Mouse (Mus musculus) hindbrain, embryonic 12.5 days (tissue): ENCODE results near the gene Xlr5a. TPM values are rescaled to one million over a fixed set of nuclear protein-coding genes. Genes with fewer than 3 reads are reported as not detected.
A peak's percentile ranks its signal among the peaks of the same experiment; 100 is the strongest.
"Not testable (repeated sequence)": the region's sequence is repeated elsewhere in the genome, so short reads cannot be mapped to it uniquely, and the experiment has no call there.

Experiments
- ATAC-seq: fragments of 200-750 bp; cut with Nextera tagmentation; 2 replicates; pipeline ENCODE4 v1.8.0; 2017; ENCODE audit warnings: moderate TSS enrichment; ENCODE audit not compliant: low FRiP score
- H3K27ac ChIP-seq: fragments of 300-500 bp; sonication (generic); 2 replicates; pipeline ENCODE4 v1.5.1; 2016; ENCODE audit warnings: mild to moderate bottlenecking
- H3K27me3 ChIP-seq: fragments of 300-500 bp; sonication (generic); 2 replicates; pipeline ENCODE4 v1.6.1; 2016; ENCODE audit warnings: mild to moderate bottlenecking
- H3K36me3 ChIP-seq: fragments of 300-500 bp; sonication (generic); 2 replicates; pipeline ENCODE4 v1.6.1; 2016; ENCODE audit warnings: mild to moderate bottlenecking
- H3K4me1 ChIP-seq: fragments of 300-500 bp; sonication (generic); 2 replicates; pipeline ENCODE4 v1.6.1; 2016
- H3K4me2 ChIP-seq: fragments of 300-500 bp; sonication (generic); replicated peaks from 2 replicates; pipeline ENCODE4 v1.6.1; 2016; ENCODE audit warnings: mild to moderate bottlenecking
- H3K4me3 ChIP-seq: fragments of 300-500 bp; sonication (generic); 2 replicates; pipeline ENCODE4 v1.5.1; 2016; ENCODE audit warnings: mild to moderate bottlenecking
- H3K9ac ChIP-seq: fragments of 300-500 bp; sonication (generic); 2 replicates; pipeline ENCODE4 v1.6.1; 2016; ENCODE audit warnings: mild to moderate bottlenecking, moderate library complexity
- H3K9me3 ChIP-seq: fragments of 300-500 bp; sonication (generic); replicated peaks from 2 replicates; pipeline ENCODE4 v1.6.1; 2016; ENCODE audit warnings: mild to moderate bottlenecking
- WGBS: fragments of 180-500 bp; shearing (Covaris S2); methylation state at CpG from one replicate; pipeline ENCODE4 v1.1.7; 2016; 5-methylcytosine and 5-hydroxymethylcytosine counted together
- polyA plus RNA-seq: library from polyadenylated mRNA; unstranded; fragments of >200 nt; fragmentation: Nextera tagmentation; extraction: Ambion mirVana; gene quantifications from 2 replicates; pipeline ENCODE4 v1.2.1, GENCODE M21; 2016

Xlr5a gene
- polyA plus RNA-seq, 1 experiment from 2014 or later: not detected

DNA sequence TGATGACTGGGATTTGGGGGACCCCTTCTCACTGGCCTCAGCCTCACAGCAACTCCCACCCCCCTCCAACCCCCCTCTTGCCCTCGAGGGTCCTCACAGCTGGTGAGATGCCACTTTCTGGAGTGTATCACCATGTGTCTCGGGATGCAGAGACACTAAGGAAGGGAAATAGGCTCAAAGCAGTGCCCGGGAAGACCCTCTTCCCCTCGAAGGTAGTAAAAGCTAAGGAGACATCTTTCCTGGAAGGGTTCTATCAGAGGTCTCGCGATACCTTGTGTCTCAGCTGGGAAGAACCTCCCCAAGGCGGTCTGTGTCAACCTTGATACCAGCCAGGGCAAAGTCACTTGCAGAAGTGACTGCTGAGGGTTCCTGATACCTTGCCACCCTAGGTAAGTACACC, 176.0 kb downstream of the Xlr5a start, which contains the start of gene Gm14685:
Gm14685 (plus strand) TSS at position 301 of the 400 bp plus-strand sequence.
- not testable (repeated sequence) for H3K4me1 ChIP-seq, ATAC-seq, H3K36me3 ChIP-seq, H3K9ac ChIP-seq, H3K27ac ChIP-seq, H3K4me2 ChIP-seq, H3K9me3 ChIP-seq, H3K27me3 ChIP-seq, H3K4me3 ChIP-seq
- no CpG with 5 or more reads among the region's 7 CpGs for WGBS

DNA sequence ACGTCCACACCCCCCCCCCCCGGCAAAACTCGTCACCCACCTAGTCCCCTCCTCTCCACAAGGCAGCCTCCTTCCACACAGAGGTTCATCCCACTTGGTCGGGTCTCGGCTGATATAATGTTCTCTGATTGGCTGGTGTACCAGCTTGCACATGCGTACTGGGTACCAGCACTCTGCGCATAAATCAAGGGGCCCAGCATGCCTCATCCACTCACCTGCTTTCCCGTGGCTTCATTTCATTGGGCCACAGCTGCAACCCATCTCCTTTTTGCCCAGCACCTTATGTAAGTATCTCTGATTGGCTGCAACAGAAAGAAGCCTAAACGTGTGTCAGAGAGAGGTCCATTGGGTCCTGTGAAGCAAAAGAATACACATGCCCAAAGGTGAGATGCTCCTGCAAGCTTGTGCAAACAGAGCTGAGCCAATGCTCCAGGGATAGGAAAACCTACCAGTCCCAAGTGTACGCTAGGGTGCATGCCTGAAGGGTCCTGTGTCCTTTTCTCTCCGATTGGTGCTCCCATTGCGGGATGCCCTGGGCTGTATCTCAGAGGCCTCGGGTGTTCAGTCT, 195.8 kb downstream of the Xlr5a start, which contains the start of gene Xlr3a:
Xlr3a (minus strand) TSS at position 155 of the 568 bp plus-strand sequence.
- H3K9me3 ChIP-seq, H3K4me3 ChIP-seq, H3K4me2 ChIP-seq, H3K4me1 ChIP-seq, H3K27me3 ChIP-seq, H3K36me3 ChIP-seq, ATAC-seq, H3K27ac ChIP-seq, H3K9ac ChIP-seq: not testable (repeated sequence)
- 77% methylated on average over 13 of the region's 13 CpGs for WGBS

DNA sequence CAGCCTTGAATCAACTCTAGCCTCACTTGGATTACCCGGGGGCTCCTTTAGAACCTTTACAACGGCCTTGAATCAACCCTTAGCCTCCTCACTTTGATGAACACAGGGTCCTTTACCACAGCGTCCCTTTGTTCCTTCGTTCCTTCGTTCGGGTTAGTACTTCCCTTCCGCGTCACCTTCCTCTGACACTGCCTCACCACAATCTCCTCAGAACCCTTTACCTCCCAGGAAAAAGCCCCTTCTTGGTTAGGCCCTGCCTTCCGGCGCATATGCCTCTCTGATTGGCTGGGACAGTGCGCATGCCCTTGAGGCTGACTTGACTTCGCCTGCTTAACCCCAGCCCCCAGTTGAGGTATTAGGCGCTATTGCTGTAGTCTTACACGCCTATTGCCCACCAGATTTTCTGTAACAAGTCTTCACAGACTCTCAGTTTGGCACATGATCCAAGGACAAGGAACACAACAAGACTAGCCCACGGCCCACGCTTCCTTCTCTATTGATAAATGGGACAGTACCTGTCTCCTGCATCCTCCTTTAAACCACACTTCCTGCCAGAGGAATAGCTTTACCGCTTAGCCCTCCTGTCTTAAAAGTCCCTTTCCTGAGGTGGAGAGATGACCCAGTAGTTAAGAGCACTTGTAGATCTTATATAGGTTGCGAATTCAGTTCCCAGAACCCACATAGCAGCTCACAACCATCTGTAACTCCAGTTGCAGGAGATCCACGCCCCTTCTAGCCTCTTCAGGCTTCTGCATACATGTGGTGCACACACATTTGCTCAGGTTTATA, 210.3 kb downstream of the Xlr5a start, which contains the start of gene Xlr4a:
Xlr4a (minus strand) TSS at position 212 of the 789 bp plus-strand sequence.
- not testable (repeated sequence) for ATAC-seq, H3K27me3 ChIP-seq, H3K9ac ChIP-seq, H3K27ac ChIP-seq, H3K4me3 ChIP-seq, H3K9me3 ChIP-seq, H3K36me3 ChIP-seq, H3K4me2 ChIP-seq, H3K4me1 ChIP-seq
- 85% methylated on average over 19 of the region's 19 CpGs for WGBS

DNA sequence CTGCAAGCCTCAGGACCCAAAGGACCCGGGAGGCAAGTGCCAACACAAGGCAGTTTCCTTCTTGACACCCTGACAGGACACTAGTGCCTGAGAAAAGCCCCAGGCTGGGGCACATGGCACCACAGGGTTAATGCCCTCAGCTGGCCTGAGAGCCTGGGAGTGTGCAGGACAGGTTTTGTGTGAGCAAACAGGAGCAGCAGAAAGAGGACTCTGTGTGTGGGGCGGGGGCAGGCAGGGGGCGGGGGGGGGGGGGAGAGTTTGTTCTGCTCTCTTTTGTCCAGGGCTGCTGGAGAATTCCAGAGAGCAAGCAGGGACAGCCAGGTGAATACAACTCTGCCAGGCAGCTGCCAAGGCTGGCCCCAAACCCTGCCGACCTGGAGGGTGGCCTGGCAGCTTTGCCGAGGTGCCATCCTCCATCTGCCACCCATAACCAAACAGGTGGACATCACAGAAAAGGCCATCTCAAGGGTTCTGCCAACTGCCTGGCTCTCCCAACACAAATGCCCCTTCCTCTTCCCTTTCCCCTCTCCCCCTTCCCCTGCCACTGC, 225.9 kb downstream of the Xlr5a start:
- not testable (repeated sequence) for H3K4me2 ChIP-seq, H3K4me3 ChIP-seq, H3K9ac ChIP-seq, H3K9me3 ChIP-seq, ATAC-seq, H3K36me3 ChIP-seq, H3K27ac ChIP-seq, H3K27me3 ChIP-seq, H3K4me1 ChIP-seq
- WGBS: 50% methylated on average over 1 of the region's 5 CpGs

DNA sequence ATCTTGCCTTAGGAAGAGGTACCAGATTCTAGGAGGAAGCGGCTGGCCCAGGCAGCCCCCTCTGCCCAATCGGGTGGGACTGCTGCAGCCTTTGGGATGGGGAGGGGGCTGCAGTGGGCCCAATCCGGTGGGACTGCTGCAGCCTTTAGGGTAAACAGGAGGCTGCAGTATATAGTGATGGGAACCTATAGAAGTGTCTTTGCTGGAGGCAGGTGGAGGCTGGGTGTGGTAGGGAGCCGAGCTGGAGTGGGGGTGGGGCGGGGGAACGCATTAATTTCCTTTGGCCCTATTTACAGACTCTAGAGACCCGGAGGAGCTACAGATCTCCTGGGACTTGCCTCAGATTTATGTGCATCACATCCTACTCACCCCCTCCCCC, 228.4 kb downstream of the Xlr5a start, which contains the start of gene Pnma3:
Pnma3 (plus strand) TSS at position 373 of the 379 bp plus-strand sequence.
- no peaks in the 10 kb centered on the region for H3K36me3 ChIP-seq
- H3K27me3 ChIP-seq: 0 out of 2 replicates have a peak, but pooled peaks cover 6% of the 10 kb centered on the region
- H3K4me2 ChIP-seq: peak within 1 kb of the TSS; percentile 57
- no peak within 1 kb of the TSS for H3K27ac ChIP-seq
- WGBS: 47% methylated on average over 6 of the region's 7 CpGs
- no peaks in the 10 kb centered on the region for H3K9me3 ChIP-seq
- peak within 1 kb of the TSS; percentile 51 for H3K9ac ChIP-seq
- 0 out of 2 replicates have a peak, but pooled peaks cover 5% of the 10 kb centered on the region for H3K4me1 ChIP-seq
- ATAC-seq: no peak; the same call in 1 of the 2 replicates
- peak within 1 kb of the TSS; percentile 31 for H3K4me3 ChIP-seq

DNA sequence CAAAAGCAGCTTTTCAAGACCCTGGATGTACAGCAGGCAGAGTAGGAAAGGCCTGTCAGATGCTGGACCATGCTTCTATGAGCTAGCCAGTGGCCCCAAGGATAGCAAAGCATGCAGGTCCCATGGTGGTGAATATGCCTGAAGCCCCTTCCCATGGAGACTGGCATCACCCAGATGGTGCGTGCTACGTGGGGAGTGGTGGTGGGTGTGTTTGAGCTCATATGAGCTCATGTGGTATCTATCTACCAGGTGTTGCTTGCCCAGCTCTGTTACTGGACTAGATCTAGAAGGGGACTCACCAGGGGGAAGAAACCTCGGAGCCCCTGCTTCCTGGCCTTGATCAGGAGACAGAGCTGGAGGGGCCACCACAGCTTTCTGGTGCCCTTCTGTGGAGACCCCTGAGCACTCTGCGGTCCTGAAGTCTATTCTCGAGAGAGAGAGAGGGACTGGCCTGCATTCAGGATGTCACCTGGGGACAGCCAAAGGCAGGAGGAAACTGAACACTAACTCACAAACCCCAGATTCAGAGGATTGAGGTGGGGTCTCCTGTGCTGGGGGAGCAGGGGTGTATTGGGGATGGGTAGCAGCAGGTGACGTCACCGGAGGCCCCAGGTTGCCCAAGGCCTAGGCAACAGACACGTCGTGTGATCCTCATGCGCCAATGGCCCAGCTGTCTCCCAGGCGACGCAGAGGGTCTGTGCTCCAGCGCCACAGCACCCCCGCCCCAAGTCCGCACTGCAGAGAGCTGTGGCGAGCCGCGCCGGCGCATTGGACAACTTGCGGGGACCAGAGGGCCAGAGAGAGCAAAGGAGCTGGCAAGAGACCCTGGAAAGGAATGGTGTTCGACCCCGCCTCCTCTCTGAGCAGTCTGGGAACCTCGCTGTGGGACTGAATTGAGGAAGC, 229.0 kb downstream of the Xlr5a start:
- H3K27ac ChIP-seq: no peak overlapping the region
- WGBS: 32% methylated on average over 24 of the region's 24 CpGs
- 0 out of 2 replicates have a peak, but pooled peaks cover 6% of the 10 kb centered on the region for H3K27me3 ChIP-seq
- no peaks in the 10 kb centered on the region for H3K9me3 ChIP-seq
- H3K4me3 ChIP-seq: peak overlapping the region; percentile 31
- 0 out of 2 replicates have a peak, but pooled peaks cover 5% of the 10 kb centered on the region for H3K4me1 ChIP-seq
- H3K36me3 ChIP-seq: no peaks in the 10 kb centered on the region
- H3K4me2 ChIP-seq: peak overlapping the region; percentile 57
- peak; percentile 86 for ATAC-seq
- peak overlapping the region; percentile 51 for H3K9ac ChIP-seq

DNA sequence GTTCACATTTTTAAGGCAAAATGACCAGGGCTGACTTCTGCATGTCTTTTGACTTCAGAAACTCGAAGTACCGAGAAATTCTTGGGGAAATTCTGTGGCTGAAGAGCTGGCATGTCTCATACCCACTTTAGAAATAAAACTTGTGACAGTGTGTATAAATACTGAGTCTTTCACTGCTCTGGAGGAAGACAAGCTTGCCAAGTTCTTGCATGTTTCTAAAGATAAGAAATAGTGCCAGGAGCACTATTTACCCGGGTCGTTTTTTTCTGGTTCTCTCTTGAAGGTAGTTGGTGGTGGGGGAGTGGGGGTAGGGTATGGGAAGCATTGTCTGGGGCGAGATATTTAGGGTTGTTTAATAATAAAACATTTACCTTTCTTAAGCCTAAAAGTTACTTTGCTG, 230.5 kb downstream of the Xlr5a start:
- ATAC-seq: no peak
- H3K4me1 ChIP-seq: 0 out of 2 replicates have a peak, but pooled peaks cover 5% of the 10 kb centered on the region
- H3K27ac ChIP-seq: no peak overlapping the region
- H3K9ac ChIP-seq: no peak overlapping the region
- H3K9me3 ChIP-seq: no peaks in the 10 kb centered on the region
- H3K36me3 ChIP-seq: no peaks in the 10 kb centered on the region
- no peak overlapping the region for H3K4me2 ChIP-seq
- H3K27me3 ChIP-seq: 0 out of 2 replicates have a peak, but pooled peaks cover 6% of the 10 kb centered on the region
- no peak overlapping the region for H3K4me3 ChIP-seq
- 62% methylated on average over 5 of the region's 5 CpGs for WGBS

DNA sequence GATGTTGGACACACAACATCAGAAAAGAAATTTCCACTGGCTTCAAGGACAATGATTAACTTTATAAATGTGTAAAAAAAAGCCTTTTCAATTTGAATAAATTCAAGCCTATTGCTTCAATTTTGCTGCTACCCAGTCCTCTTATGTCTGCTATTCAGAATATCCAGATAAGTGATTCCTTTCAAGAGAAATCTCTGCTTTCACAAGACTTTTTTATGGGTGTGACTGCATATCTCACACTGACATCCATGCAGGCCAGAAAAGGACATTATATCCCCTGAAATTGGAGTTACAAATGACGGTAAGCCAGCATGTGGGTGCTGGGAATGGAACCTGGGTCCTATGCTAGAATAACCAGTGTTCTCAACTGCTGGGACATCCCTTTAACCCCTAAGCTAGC, 231.2 kb downstream of the Xlr5a start:
- 0 out of 2 replicates have a peak, but pooled peaks cover 6% of the 10 kb centered on the region for H3K27me3 ChIP-seq
- H3K4me3 ChIP-seq: no peak overlapping the region
- H3K9ac ChIP-seq: no peak overlapping the region
- H3K4me1 ChIP-seq: 0 out of 2 replicates have a peak, but pooled peaks cover 5% of the 10 kb centered on the region
- H3K4me2 ChIP-seq: no peak overlapping the region
- no peaks in the 10 kb centered on the region for H3K36me3 ChIP-seq
- ATAC-seq: no peak
- no peaks in the 10 kb centered on the region for H3K9me3 ChIP-seq
- WGBS: 91% methylated on average over 1 of the region's 1 CpGs
- no peak overlapping the region for H3K27ac ChIP-seq

Other genes with a start within 250 kb of the Xlr5a start
- 1.1 TPM in 2 replicates for gene Pnma3, start 228.2 kb downstream of the Xlr5a start, polyA plus RNA-seq
- gene Xlr4a, start 210.5 kb downstream of the Xlr5a start, polyA plus RNA-seq: 0.97 and 1.0 TPM in 2 replicates
- 4.2 and 6.4 TPM in 2 replicates for gene Xlr3a, start 195.9 kb downstream of the Xlr5a start, polyA plus RNA-seq
- gene Gm14685, start 175.9 kb downstream of the Xlr5a start, polyA plus RNA-seq: 0.45 TPM in 1 of 2 replicates, not detected in the other
- not detected in 2 replicates for gene Xlr5b, start 144.2 kb downstream of the Xlr5a start, polyA plus RNA-seq
- 0.15 and 0.51 TPM in 2 replicates for gene DXBay18, start 143.5 kb downstream of the Xlr5a start, polyA plus RNA-seq
- not detected in 2 replicates for gene Spin2d, start 116.0 kb downstream of the Xlr5a start, polyA plus RNA-seq
- 18.8 and 20.3 TPM in 2 replicates for gene Xlr3b, start 100.8 kb downstream of the Xlr5a start, polyA plus RNA-seq
- gene Xlr4b, start 78.6 kb downstream of the Xlr5a start, polyA plus RNA-seq: 0.63 and 1.2 TPM in 2 replicates
- gene F8a, start 64.7 kb downstream of the Xlr5a start, polyA plus RNA-seq: 25.0 and 26.1 TPM in 2 replicates
- gene Xlr4c, start 49.8 kb downstream of the Xlr5a start, polyA plus RNA-seq: 0.81 TPM in 1 of 2 replicates, not detected in the other
- gene Xlr3c, start 27.6 kb downstream of the Xlr5a start, polyA plus RNA-seq: 0.35 and 0.43 TPM in 2 replicates
- not detected in 2 replicates for gene Xlr5c, start within 50 bp of the Xlr5a start, polyA plus RNA-seq
- gene Gm45015, start 43.9 kb upstream of the Xlr5a start, polyA plus RNA-seq: not detected in 2 replicates
- 19.0 and 20.7 TPM in 2 replicates for gene Zfp275, start 49.6 kb upstream of the Xlr5a start, polyA plus RNA-seq
- not detected in 2 replicates for gene Gm18336, start 105.8 kb upstream of the Xlr5a start, polyA plus RNA-seq
- 0.14 and 0.23 TPM in 2 replicates for gene Zfp92, start 118.1 kb upstream of the Xlr5a start, polyA plus RNA-seq
- gene Trex2, start 142.4 kb upstream of the Xlr5a start, polyA plus RNA-seq: not detected in 2 replicates
- gene Haus7, start 166.1 kb upstream of the Xlr5a start, polyA plus RNA-seq: 65.1 and 69.3 TPM in 2 replicates
- gene Bgn, start 190.6 kb upstream of the Xlr5a start, polyA plus RNA-seq: 43.9 and 49.2 TPM in 2 replicates
- 1.6 and 1.7 TPM in 2 replicates for gene Atp2b3, start 210.1 kb upstream of the Xlr5a start, polyA plus RNA-seq